Mouse (Mus musculus) left cerebral cortex, postnatal 36 days (tissue): ENCODE data around the gene Ctnna2. TPM values are rescaled to one million over a fixed set of nuclear protein-coding genes. Genes with fewer than 3 reads are reported as not detected.

Experiments
- DNase-seq, 2 experiments: peaks; one replicate each; pipeline ENCODE4 v3.0.0; 2021 to 2022; ENCODE audit warnings: low spot score in 2 of 2, mixed read lengths in 1 of 2
- intact Hi-C: fragments of 180-260 bp; cut with DNase I; formaldehyde crosslinking; loops from one replicate; pipeline ENCODE4 v1.15.1; 2025
- total RNA-seq, 2 experiments: library from RNA; stranded (reverse); gene quantifications; 2 replicates each; pipeline ENCODE4 v1.2.3; 2021

Ctnna2 gene
- total RNA-seq: 100 to 1,000 TPM; 115 to 122 TPM

DNA sequence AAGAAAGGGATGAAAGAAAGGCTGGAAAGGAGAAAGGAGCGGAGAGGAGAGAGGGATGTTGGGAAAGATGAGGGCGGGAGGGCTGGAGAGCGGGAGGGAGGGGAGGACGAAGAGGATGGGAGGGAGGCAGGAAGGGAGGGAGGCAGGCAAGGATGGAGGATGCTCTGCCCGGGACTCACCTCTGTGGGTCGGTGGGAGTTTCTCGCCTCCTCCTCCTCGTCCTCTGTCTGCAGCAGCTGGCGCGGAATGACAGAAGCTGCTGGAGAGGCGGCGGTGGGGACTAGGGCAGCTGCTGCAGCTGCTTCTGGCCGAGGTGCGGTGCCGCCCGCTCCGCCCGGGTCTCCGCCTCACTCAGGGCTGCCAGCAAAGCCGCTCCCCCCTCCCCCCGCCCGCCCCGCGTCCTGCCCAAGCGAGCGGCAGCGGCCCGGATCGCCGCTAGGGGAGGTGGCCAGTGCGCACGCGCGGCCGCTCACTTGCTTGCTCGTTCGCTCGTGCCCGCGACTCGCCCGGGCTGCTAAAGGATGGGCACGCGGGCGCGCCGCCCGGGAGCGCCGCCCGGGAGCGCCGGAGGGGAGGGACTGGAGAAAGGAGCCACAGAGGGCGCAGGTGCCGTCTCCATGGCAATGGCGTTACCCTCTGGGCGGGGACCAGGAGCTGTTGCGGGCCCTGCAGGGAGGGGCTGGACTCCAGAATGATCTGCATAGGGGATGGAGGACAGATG, at the start of gene Ctnna2:
TSS of gene Ctnna2 (minus strand) at position 459 of the 721 bp plus-strand sequence.
- intact Hi-C loops: loop anchor here (5.0 to 10.0 kb wide), 2 partner anchors 115 to 327 kb away; no protein-coding TSS in a partner anchor
- peak; percentile 91 to 98 for DNase-seq

GRCm38 (mm10) chr6:77980137-77981052, 896 bp upstream of the Ctnna2 start:
- DNase-seq: no peak
- intact Hi-C loops: no loop called here

DNA sequence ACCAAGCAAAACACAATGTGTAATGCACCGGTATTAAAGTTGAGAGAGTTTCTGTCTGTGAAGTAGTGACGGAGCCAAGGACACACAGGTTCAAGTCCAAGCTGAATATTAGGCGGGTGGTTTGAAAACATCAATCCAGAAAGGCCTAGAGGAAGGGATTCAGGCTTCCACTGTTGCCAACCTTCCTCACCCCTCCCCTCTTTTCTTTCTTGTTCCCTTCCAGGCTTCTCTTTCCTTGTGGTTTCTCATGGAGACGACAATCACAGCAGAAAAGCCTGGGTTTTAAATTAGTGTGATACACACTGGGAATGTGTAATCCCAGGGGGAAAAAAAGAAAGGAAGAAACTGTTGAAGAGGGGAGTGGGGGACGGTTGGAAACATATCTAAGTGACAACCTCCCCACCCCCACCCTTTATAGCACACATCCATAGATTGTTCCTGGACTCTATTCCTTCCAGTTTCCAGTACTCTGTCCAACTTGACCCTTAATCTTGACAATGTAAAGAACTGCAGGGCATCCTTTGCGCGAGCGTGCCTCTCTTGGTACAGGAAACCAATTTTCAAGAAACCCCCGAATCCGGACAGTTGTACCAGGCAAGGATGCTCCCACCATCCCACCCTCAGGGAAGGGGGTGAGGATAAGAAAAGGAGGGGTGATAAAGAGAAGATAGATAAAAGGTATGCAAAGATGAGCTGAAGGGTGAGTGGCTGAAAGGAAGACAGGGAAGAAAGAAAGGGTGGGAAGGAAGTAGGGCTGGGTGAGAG, 841 bp downstream of the Ctnna2 start:
- intact Hi-C loops: loop anchor here (5.0 to 10.0 kb wide), 2 partner anchors 114 to 326 kb away; no protein-coding TSS in a partner anchor
- DNase-seq: peak in 1 of 2 experiments; percentile 5

DNA sequence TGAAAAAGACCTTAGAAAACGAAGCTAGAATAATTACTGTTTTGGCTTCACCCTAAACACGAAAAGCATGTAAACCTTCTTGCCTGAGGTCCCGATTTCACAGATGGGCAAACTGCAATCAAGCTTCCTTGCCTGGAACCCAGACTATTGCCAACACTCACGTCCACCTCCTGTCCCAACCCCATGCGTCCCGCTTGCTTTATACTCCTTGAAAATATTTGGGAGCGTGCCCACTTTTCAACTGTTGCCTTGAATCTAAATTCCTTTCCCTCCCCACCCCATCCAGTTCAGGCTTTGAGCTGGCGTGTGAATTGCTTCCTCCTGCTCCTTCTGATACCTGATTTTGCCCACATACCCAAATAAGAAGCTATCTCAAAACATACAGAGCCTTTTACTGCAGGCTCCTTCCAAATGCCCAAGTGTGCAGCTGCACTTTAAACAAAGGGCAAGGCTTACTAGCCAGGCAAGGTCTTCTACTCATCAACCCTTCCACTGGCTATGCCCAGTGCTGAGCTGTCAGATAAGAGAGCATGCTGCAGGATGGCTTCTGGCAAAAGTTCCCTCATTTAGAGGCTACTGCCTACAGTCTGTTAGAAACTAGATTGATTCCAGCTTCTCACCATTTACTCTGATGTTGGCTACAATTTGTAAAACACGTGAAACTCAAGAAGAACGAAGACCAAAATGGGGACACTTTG, 8.8 kb downstream of the Ctnna2 start:
- DNase-seq: no peak
- intact Hi-C loops: loop anchor here (10.0 kb wide), 1 partner anchor 106 kb away; no protein-coding TSS in a partner anchor

GRCm38 (mm10) chr6:77969774-77970173, 9.7 kb downstream of the Ctnna2 start:
- DNase-seq: no peak
- intact Hi-C loops: loop anchor here (10.0 kb wide), 1 partner anchor 105 kb away; no protein-coding TSS in a partner anchor

DNA sequence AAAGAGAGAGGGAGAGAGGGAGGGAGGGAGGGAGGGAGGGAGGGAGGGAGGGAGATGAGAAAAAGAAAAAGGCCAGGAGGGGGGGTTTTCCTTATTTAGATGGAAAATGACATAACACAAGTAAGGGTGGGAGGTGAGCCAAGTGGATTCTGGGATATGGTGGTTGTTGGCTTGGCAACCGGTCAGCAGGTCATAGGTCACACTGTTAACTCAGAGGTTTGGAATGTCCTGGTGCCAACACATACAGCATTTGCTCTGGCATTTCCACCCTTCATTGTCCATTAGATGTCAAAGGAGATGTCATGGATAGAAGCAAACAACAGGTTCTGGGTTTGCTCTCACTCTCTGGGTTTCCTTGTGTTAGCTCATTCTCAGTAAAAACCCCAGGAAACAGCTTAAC, 17.5 kb downstream of the Ctnna2 start:
- DNase-seq: no peak

DNA sequence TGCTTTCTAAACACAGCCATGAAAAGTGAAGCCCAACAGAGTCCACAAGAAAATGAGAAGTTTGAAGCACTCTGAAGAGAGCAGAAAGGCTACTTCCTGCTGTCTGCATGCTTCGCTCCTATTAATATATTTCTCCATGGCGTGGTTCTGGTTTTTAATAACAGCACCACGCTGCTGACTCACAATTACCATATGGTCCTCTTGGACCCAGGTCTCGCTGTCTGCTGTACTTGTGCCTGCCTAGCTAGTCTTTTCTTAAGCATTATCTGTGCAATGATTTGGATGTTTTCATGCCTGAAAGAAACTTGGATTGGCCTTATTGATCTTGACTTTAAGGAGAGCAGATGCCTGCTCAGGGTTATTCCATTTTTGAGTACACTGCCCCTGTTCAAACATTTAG, 28.2 kb downstream of the Ctnna2 start:
- DNase-seq: no peak
- intact Hi-C loops: no loop called here

More for the DNA sequence above, 17.5 kb downstream of the Ctnna2 start:
- intact Hi-C loops: no loop called here

DNA sequence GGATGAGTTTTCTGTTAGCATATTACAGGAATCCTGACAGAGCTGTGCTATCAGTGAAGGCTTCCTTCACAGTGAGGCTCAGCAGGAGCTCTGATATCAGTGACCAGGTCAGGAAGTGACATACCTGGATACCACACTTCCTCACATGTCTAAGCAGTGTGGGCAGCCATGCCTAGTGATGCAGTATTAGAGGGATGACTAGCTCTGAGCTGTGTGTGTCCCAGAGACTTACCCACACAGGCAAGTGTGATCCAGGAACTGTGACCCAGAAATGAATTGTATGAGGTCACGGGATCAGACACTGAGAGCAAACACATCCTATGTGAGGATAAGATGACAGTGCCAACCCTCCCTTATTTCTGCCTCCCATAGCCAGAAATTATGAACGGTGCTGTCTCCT, 28.8 kb downstream of the Ctnna2 start:
- no peak for DNase-seq
- intact Hi-C loops: no loop called here

DNA sequence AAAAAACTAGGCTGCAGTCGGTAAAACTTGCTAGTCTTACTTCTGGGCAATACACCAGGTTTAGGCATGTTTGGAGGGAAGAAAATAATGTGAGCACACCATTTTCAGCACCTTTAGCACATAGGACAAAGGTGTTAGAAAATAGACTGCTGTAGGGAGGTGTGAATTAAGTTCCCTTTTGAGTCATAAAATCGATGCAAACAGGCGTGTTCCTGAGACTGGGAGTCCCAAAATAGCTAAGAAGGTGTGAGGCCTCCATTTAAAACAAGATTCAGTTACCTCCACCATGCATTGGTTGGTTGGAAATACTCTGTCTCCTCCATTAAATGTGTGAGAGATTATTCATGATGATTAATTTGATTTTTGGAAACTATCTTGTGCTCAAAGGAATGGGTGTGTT, 50.1 kb downstream of the Ctnna2 start:
- no peak for DNase-seq
- intact Hi-C loops: no loop called here

- intact Hi-C loops: no loop called here
- DNase-seq: no peak
Measured at GRCm38 (mm10) chr6:77873150-77873549, 106.3 kb downstream of the Ctnna2 start.

DNA sequence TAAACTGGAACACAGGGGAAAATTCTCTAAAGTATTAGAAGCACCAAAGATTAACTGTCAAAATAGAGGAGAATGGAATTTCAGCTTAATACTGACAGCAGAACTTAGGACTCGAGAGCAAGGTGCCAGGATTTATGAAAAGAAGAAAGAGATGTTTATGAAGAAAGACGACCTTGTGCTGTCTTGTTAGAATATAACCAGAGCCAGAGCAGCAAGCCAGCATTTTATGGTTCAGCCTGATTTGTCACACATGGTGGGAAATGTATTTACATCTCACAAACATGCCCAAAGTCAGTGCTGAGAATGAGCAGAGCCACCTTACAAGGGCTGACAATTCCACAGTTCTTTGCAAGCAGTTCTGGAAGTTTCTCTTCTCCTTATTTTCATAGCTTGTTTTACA, 110.2 kb downstream of the Ctnna2 start:
- intact Hi-C loops: loop anchor here (10.0 kb wide), 1 partner anchor 105 kb away; the partner anchor contains the start of gene Ctnna2
- DNase-seq: no peak

DNA sequence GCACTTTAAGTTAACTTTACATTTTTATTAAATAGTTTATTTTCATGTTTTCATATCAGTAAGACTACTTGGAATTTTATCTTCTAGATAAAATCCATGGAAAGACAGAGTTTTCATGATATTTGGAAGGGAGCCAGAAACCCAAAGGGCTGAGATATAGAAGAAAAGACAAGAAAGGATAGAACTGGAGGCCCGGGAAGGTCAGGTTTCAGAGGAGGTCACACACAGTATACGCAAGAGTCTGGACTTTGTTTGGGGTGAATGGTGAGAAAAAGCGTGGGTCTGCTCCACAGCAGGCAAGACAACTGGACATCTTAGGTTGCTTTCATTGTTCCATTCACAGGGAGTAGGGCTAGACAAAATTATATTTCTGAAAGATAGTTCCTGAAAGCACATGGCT, 111.4 kb downstream of the Ctnna2 start:
- intact Hi-C loops: loop anchor here (10.0 kb wide), 1 partner anchor 107 kb away; the partner anchor contains the start of gene Ctnna2
- no peak for DNase-seq

GRCm38 (mm10) chr6:77863379-77863778, 116.1 kb downstream of the Ctnna2 start:
- intact Hi-C loops: loop anchor here (10.0 kb wide), 1 partner anchor 111 kb away; the partner anchor contains the start of gene Ctnna2

DNA sequence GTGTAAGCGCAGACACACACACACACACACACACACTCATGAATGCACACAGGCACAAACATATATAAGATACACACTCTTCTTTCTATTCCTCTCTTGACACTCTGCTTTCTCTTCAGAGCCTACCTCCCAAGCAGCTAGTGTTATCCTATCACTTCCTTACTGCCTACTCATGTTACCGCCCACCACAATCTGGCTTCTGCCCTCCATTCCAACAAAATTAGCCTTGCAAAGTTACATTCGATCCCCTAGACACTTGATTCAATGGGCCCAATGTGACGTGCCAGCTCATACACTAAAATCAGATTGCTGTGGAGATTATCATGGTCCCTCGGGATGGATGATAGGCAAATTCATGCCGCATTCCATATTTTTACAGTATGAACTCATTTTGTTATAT, 116.7 kb downstream of the Ctnna2 start:
- DNase-seq: peak; percentile 74 to 81
- intact Hi-C loops: loop anchor here (10.0 kb wide), 1 partner anchor 112 kb away; the partner anchor contains the start of gene Ctnna2

More at GRCm38 (mm10) chr6:77863379-77863778, 116.1 kb downstream of the Ctnna2 start:
- DNase-seq: no peak

GRCm38 (mm10) chr6:77849438-77849837, 130.1 kb downstream of the Ctnna2 start:
- DNase-seq: no peak
- intact Hi-C loops: no loop called here

DNA sequence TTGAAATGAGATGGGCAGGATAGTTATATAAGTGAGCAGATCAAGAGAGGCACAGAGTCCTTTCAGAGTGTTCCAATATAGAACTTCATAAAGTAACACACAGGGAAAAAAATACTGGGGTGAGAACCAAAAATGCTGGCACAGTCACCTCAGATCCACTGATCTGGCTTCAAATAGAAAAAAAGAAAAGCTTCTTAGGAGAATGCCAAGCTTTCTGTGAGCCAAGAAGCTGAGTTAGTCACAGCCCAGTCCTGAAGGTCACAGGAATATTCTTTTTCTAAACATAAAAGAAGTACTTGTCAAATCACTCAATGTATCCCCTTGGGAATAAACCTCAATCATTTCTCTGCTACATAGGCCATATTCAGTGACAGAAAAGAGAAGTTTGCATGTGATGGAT, 130.7 kb downstream of the Ctnna2 start:
- intact Hi-C loops: no loop called here
- no peak for DNase-seq

DNA sequence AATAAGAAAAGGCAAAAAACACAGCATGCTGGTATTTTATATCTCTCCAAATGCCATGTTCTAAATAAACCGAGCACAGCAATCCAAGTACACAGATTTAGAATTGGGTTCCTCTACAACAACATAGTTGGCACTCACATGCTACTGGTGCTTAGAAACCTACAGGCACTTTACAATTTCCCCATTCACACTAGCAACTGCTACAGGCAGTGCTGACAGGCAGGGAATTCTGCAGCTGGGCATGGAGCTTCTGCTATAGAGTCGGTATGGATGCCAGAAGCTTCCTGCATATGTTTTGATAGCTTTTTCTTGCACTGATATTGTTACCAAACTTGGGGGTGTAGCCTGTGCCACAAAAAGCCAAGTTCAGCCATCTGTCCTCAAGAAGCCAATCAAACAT, 131.8 kb downstream of the Ctnna2 start:
- peak; percentile 28 to 41 for DNase-seq
- intact Hi-C loops: no loop called here

DNA sequence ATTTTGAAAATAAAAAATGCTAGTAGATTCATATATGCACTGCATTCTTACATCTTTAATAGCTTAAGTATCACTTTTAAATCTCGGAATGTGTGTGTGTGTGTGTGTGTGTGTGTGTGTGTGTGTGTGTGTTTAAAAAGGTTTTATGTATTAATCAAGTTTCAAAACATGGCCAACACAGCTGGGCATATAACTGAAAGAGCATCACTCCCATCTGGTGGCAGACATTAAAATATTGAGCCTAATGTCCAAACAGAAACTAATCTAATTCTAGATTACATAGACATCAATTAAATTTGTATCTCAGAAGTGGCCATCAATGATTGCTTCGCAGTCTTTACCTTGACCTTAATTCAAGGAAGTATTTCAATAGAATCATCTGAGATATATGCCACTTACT, 140.4 kb downstream of the Ctnna2 start:
- DNase-seq: no peak
- intact Hi-C loops: loop anchor here (10.0 kb wide), 1 partner anchor 194 kb away; no protein-coding TSS in a partner anchor

GRCm38 (mm10) chr6:77838653-77839052, 140.8 kb downstream of the Ctnna2 start:
- DNase-seq: no peak

More at GRCm38 (mm10) chr6:77838653-77839052, 140.8 kb downstream of the Ctnna2 start:
- intact Hi-C loops: loop anchor here (10.0 kb wide), 1 partner anchor 194 kb away; no protein-coding TSS in a partner anchor
